Comparison of ENCODE assay signal across 8 mouse cellular contexts in genomic region chr11:98941826-98942550, GRCm38 (mm10). TPM values are rescaled to one million over a fixed set of nuclear protein-coding genes. Genes with fewer than 3 reads are reported as not detected.
DNase-seq lines count a peak whose midpoint lies in the region; ATAC-seq lines count a peak whose summit lies in the region.

No protein-coding gene starts in this region.

- H3K4me1 ChIP-seq in embryonic facial prominence, embryonic 12.5 days = peaks cover 81% of the 10 kb centered on the region
- peaks cover 95% of the 10 kb centered on the region for H3K4me1 ChIP-seq in heart, embryonic 10.5 days
- peaks cover 90% of the 10 kb centered on the region for H3K4me1 ChIP-seq in lung, embryonic 15.5 days
- peaks cover 64% of the 10 kb centered on the region for H3K4me1 ChIP-seq in neural tube, embryonic 14.5 days (ENCODE audit: control insufficient read depth, insufficient read depth, low read length)

- 6% methylated on average over 15 of the region's 15 CpGs for WGBS in embryonic facial prominence, embryonic 12.5 days
- WGBS in heart, embryonic 10.5 days = 5% methylated on average over 15 of the region's 15 CpGs
- 1% methylated on average over 15 of the region's 15 CpGs for WGBS in lung, embryonic 15.5 days
- WGBS in neural tube, embryonic 14.5 days = 2% methylated on average over 15 of the region's 15 CpGs

- peak overlapping the region; percentile 99 for H3K27ac ChIP-seq in embryonic facial prominence, embryonic 12.5 days
- H3K27ac ChIP-seq in heart, embryonic 10.5 days = peak overlapping the region; percentile 97
- peak overlapping the region; percentile 98 for H3K27ac ChIP-seq in lung, embryonic 15.5 days
- H3K27ac ChIP-seq in neural tube, embryonic 14.5 days (ENCODE audit: low read depth, low read length) = peak overlapping the region; percentile 79

- DNase-seq in R1 (ENCODE audit: low read depth, low spot score) = peak; percentile 95
- peak; percentile 95 for DNase-seq in heart, embryonic 10.5 days (ENCODE audit: low spot score)
- peak; percentile 90 for DNase-seq in kidney, adult 9 months
- DNase-seq in thymus, postnatal 4 days = peak; percentile 91

- ATAC-seq in CD4-positive, CD25-positive, alpha-beta regulatory T cell, adult 4 months = peak; percentile 57
- ATAC-seq in embryonic facial prominence, embryonic 12.5 days (ENCODE audit: insufficient number of reproducible peaks, insufficient read depth, low FRiP score, low TSS enrichment) = no peak
- peak; percentile 16; the same call in 1 of the 2 replicates for ATAC-seq in lung, embryonic 15.5 days (ENCODE audit: borderline replicate concordance, extremely low read depth, low FRiP score, low TSS enrichment)
- peak; percentile 41 for ATAC-seq in neural tube, embryonic 14.5 days (ENCODE audit: low read depth)

- H3K27me3 ChIP-seq in embryonic facial prominence, embryonic 12.5 days = no peaks in the 10 kb centered on the region
- H3K27me3 ChIP-seq in heart, embryonic 10.5 days (ENCODE audit: insufficient read depth, poor library complexity, severe bottlenecking) = no peaks in the 10 kb centered on the region
- no peaks in the 10 kb centered on the region for H3K27me3 ChIP-seq in lung, embryonic 15.5 days
- H3K27me3 ChIP-seq in neural tube, embryonic 14.5 days (ENCODE audit: control insufficient read depth, insufficient read depth, low read length) = no peaks in the 10 kb centered on the region

- peak overlapping the region; percentile 55 for H3K9ac ChIP-seq in embryonic facial prominence, embryonic 12.5 days
- H3K9ac ChIP-seq in lung, embryonic 15.5 days = peak overlapping the region; percentile 87
- H3K9ac ChIP-seq in neural tube, embryonic 14.5 days (replicated peaks; ENCODE audit: low read depth, low read length) = peak overlapping the region; percentile 37

- H3K36me3 ChIP-seq in embryonic facial prominence, embryonic 12.5 days = no peaks in the 10 kb centered on the region
- 0 out of 2 replicates have a peak, but pooled peaks cover 4% of the 10 kb centered on the region for H3K36me3 ChIP-seq in heart, embryonic 10.5 days
- H3K36me3 ChIP-seq in lung, embryonic 15.5 days = no peaks in the 10 kb centered on the region
- no peaks in the 10 kb centered on the region for H3K36me3 ChIP-seq in neural tube, embryonic 14.5 days (ENCODE audit: control insufficient read depth, insufficient read depth, low read length)

- H3K4me3 ChIP-seq in embryonic facial prominence, embryonic 12.5 days = peak overlapping the region; percentile 82
- peak overlapping the region; percentile 75 for H3K4me3 ChIP-seq in heart, embryonic 10.5 days
- H3K4me3 ChIP-seq in lung, embryonic 15.5 days = peak overlapping the region; percentile 81
- peak overlapping the region; percentile 38 for H3K4me3 ChIP-seq in neural tube, embryonic 14.5 days (ENCODE audit: low read depth, low read length)

- H3K4me2 ChIP-seq in embryonic facial prominence, embryonic 12.5 days (replicated peaks) = peak overlapping the region; percentile 91
- H3K4me2 ChIP-seq in lung, embryonic 15.5 days = peak overlapping the region; percentile 95
- H3K4me2 ChIP-seq in neural tube, embryonic 14.5 days (ENCODE audit: low read depth, low read length) = peak overlapping the region; percentile 81

- H3K9me3 ChIP-seq in embryonic facial prominence, embryonic 12.5 days = no peaks in the 10 kb centered on the region
- no peaks in the 10 kb centered on the region for H3K9me3 ChIP-seq in heart, embryonic 10.5 days
- no peaks in the 10 kb centered on the region for H3K9me3 ChIP-seq in lung, embryonic 15.5 days
- no peaks in the 10 kb centered on the region for H3K9me3 ChIP-seq in neural tube, embryonic 14.5 days (ENCODE audit: control insufficient read depth, low read length)

RNA-seq across cellular contexts. Expression of gene Rara, which starts 14.4 kb away (rescaled TPM):
- polyA plus RNA-seq in CD4-positive, CD25-positive, alpha-beta regulatory T cell, adult 4 months (2017; shearing (Covaris generic)) = 1 to 10 TPM; 8.6 to 8.9 TPM
- polyA plus RNA-seq in embryonic facial prominence, embryonic 12.5 days (2016; fragmentation: Nextera tagmentation; extraction: Ambion mirVana) = 48.8 and 49.2 TPM in 2 replicates
- 30.4 and 36.9 TPM in 2 replicates for polyA plus RNA-seq in heart, embryonic 10.5 days (2016; fragmentation: Nextera tagmentation; extraction: Ambion mirVana)
- 36.5 and 38.4 TPM in 2 replicates for polyA plus RNA-seq in lung, embryonic 15.5 days (2015; fragmentation: Nextera tagmentation; extraction: Ambion mirVana)
- polyA plus RNA-seq in neural tube, embryonic 14.5 days (2014; fragmentation: Nextera tagmentation; extraction: Ambion mirVana) = 22.1 and 22.3 TPM in 2 replicates

RNA-seq across cellular contexts. Expression of gene Cdc6, which starts 34.4 kb away (rescaled TPM):
- polyA plus RNA-seq in CD4-positive, CD25-positive, alpha-beta regulatory T cell, adult 4 months (2017; shearing (Covaris generic)) = 1 to 10 TPM; 4.1 to 8.5 TPM
- polyA plus RNA-seq in embryonic facial prominence, embryonic 12.5 days (2016; fragmentation: Nextera tagmentation; extraction: Ambion mirVana) = 33.1 and 34.7 TPM in 2 replicates
- polyA plus RNA-seq in heart, embryonic 10.5 days (2016; fragmentation: Nextera tagmentation; extraction: Ambion mirVana) = 39.3 and 47.7 TPM in 2 replicates
- 41.3 and 42.5 TPM in 2 replicates for polyA plus RNA-seq in lung, embryonic 15.5 days (2015; fragmentation: Nextera tagmentation; extraction: Ambion mirVana)
- 2.1 and 2.8 TPM in 2 replicates for polyA plus RNA-seq in neural tube, embryonic 14.5 days (2014; fragmentation: Nextera tagmentation; extraction: Ambion mirVana)

RNA-seq across cellular contexts. Expression of gene Gjd3, which starts 40.8 kb away (rescaled TPM):
- not detected for polyA plus RNA-seq in CD4-positive, CD25-positive, alpha-beta regulatory T cell, adult 4 months (2017; shearing (Covaris generic))
- 0.73 and 1.4 TPM in 2 replicates for polyA plus RNA-seq in embryonic facial prominence, embryonic 12.5 days (2016; fragmentation: Nextera tagmentation; extraction: Ambion mirVana)
- 1.0 and 1.1 TPM in 2 replicates for polyA plus RNA-seq in heart, embryonic 10.5 days (2016; fragmentation: Nextera tagmentation; extraction: Ambion mirVana)
- 0.20 and 0.61 TPM in 2 replicates for polyA plus RNA-seq in lung, embryonic 15.5 days (2015; fragmentation: Nextera tagmentation; extraction: Ambion mirVana)
- 0.89 and 2.2 TPM in 2 replicates for polyA plus RNA-seq in neural tube, embryonic 14.5 days (2014; fragmentation: Nextera tagmentation; extraction: Ambion mirVana)

Comparison
In these comparisons a context has a peak if more than half of its experiments do, and no peak if none do; other contexts are left out.
1. H3K9ac ChIP-seq: peak in every context shown above with its lines; median percentile 87 in lung, embryonic 15.5 days; 55 in embryonic facial prominence, embryonic 12.5 days; 37 in neural tube, embryonic 14.5 days.